Mouse (Mus musculus) kidney, adult 2 months (tissue): Measurements from ENCODE around the gene Ginm1. TPM values are rescaled to one million over a fixed set of nuclear protein-coding genes. Genes with fewer than 3 reads are reported as not detected.
A peak's percentile ranks its signal among the peaks of the same experiment; 100 is the strongest.

Source experiments
- DNase-seq: peaks from one replicate; pipeline ENCODE4 v3.0.0; 2021
- H3K27ac ChIP-seq: fragments of 200-500 bp; 2 replicates; pipeline ENCODE4 v1.5.1; 2012; ENCODE audit warnings: low read depth, low read length, control low read depth, inconsistent platforms; ENCODE audit not compliant: insufficient read depth
- H3K27me3 ChIP-seq: fragments of 200-500 bp; replicated peaks from 2 replicates; pipeline ENCODE4 v1.6.1; 2012; ENCODE audit warnings: mild to moderate bottlenecking, moderate library complexity, low read length, inconsistent platforms; ENCODE audit not compliant: control insufficient read depth, insufficient read depth
- H3K36me3 ChIP-seq: fragments of 200-500 bp; 2 replicates; pipeline ENCODE4 v1.6.1; 2012; ENCODE audit warnings: mild to moderate bottlenecking, moderate library complexity, low read length, inconsistent platforms; ENCODE audit not compliant: control insufficient read depth, insufficient read depth
- H3K4me1 ChIP-seq: fragments of 200-500 bp; 2 replicates; pipeline ENCODE4 v1.6.1; 2011; ENCODE audit warnings: low read length; ENCODE audit not compliant: control insufficient read depth, insufficient read depth
- H3K4me3 ChIP-seq: fragments of 200-500 bp; 2 replicates; pipeline ENCODE4 v1.5.1; 2011; ENCODE audit warnings: mild to moderate bottlenecking, low read depth, low read length, control low read depth; ENCODE audit not compliant: insufficient read depth
- CTCF ChIP-seq: fragments of 200-500 bp; conservative IDR thresholded peaks from 2 replicates; pipeline ENCODE4 v1.5.1; 2011; ENCODE audit warnings: low read depth, mild to moderate bottlenecking, control low read depth, low read length, moderate library complexity, mixed read lengths; ENCODE audit not compliant: insufficient read depth, insufficient read length
- POLR2A ChIP-seq: fragments of 200-500 bp; IDR thresholded peaks from one replicate; pipeline ENCODE4 v1.6.1; 2011; ENCODE audit warnings: low read depth, low read length, control low read depth
- WGBS: fragments of 180-500 bp; shearing (Covaris S2); methylation state at CpG from one replicate; pipeline ENCODE4 v1.1.7; 2018; 5-methylcytosine and 5-hydroxymethylcytosine counted together
- polyA plus RNA-seq: library from polyadenylated mRNA; depleted of rRNA; stranded (reverse); fragments of >200 nt; gene quantifications from 2 replicates; pipeline ENCODE4 v1.2.3, GENCODE M21; 2012; rRNA removed

Gene Ginm1
- polyA plus RNA-seq, 1 experiment: 49.8 TPM

DNA sequence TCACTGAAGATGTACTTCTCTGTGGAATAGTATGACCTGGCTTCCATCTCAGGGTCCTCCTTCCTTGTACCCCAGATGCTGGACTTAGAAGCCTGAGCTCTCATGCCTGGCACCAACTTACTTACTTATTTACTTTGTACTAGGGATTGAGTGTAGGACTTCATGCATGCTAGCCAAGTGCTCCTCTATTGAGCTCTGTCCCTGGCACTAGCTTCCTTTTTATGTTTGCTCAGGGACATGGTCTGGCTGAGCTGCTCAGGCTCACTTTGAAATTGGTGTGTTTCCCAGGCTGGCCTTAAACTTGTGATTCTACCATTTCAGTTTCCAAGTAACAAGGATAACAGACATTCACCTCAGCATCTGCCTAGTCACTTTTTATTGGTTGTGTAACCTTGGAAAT, 55.5 kb downstream of the Ginm1 start:
- Histone ChIP-seq H3K27me3 (no peaks in the 10 kb centered on the region), H3K4me3 (no peak overlapping the region), H3K4me1 (0 out of 2 replicates have a peak, but pooled peaks cover 3% of the 10 kb centered on the region), H3K27ac (no peak overlapping the region), H3K36me3 (no peaks in the 10 kb centered on the region)
- peak; percentile 7 for DNase-seq
- TF ChIP-seq CTCF (no peak), POLR2A (no peak)

DNA sequence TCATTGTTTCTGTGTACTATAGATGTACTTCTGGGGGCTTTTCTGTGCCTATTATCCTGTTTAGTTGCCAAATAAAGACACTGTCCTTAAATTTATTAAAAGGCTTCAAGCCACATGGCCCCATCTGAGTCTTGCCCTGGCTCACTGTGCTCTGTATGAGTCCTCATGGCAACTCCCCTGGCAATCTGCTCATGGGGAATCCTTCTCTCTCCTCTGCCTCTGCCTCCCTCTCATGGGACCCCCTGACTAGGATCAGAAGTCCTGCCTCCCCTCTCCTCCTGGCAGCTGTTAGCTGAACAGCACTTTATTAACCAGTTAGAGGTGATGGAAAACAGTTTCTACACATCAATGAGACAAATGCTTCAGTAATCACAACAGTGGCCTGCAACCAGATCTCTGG, 61.0 kb downstream of the Ginm1 start:
- Histone ChIP-seq H3K27me3 (no peaks in the 10 kb centered on the region), H3K27ac (no peak overlapping the region), H3K4me3 (no peak overlapping the region), H3K36me3 (no peaks in the 10 kb centered on the region), H3K4me1 (peaks cover 3% of the 10 kb centered on the region; the same call in 1 of the 2 replicates)
- TF ChIP-seq POLR2A: no peak
- TF ChIP-seq CTCF: no peak
- no peak for DNase-seq

DNA sequence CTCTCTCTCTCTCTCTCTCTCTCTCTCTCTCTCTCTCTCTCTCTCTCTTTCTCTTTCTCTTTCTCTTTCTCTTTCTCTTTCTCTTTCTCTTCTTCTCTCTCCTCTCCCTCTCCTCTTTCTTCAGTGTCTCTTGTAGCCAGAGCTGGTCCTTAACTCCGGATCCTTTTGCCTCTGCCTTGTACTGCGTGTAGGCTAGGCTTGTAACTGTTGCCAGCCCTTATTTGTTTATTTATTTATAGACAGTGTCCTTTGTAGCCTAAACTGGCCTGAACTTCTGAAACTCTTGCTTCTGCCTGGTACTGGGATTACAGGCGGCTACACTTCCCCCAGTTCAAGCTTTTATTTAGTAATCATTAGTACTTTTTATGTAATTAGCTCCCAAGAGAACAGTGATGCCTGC, 65.6 kb downstream of the Ginm1 start:
- no peak for TF ChIP-seq POLR2A
- no peak for TF ChIP-seq CTCF
- Histone ChIP-seq H3K27me3 (no peaks in the 10 kb centered on the region), H3K36me3 (no peaks in the 10 kb centered on the region), H3K4me3 (no peak overlapping the region), H3K27ac (no peak overlapping the region), H3K4me1 (peaks cover 3% of the 10 kb centered on the region; the same call in 1 of the 2 replicates)
- no peak for DNase-seq
- 7% methylated on average over 3 of the region's 3 CpGs for WGBS

- no peak for DNase-seq
- 0% methylated on average over 8 of the region's 8 CpGs for WGBS
Observed at GRCm38 (mm10) chr10:7726501-7726812, 66.2 kb downstream of the Ginm1 start.

DNA sequence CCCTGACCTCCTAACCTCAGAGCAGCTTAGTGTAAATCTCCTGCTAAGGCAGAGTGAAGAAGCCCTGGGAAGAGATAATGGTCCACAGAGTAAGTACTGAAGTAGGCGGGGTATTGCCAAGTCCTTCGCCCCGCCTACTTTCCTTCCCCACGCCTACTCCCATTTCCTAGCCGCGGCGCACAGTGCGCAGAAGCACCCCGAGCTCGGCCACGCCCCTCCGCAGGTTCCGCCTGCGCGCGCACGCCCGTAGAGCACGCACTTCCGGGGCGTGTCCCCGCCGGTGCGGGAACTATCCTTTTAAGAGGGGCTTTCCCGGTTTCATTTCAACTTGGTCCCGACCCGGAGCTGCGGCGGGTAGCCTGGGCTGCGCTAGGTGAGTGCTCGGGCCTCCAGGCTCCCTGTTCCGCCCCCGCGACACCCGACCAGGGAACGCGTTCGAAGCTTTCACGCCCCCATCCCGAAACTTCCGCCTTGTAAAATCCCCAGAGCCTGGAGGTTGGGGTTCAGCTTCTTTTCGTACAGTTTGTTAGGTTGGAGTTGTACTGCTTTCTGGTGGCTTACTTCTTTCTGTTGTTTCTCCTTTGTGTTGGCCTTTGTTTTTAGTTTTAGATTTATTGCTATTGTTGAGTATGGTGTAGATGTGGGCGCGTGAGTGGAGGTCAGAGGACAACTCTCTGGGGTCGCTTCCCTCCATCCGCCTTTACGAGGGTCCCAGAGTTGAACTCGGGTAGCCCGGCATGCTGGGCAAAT, 66.7 kb downstream of the Ginm1 start, which contains the start of gene Katna1:
Gene Katna1 (plus strand): TSS at position 250 of the 750 bp plus-strand sequence.
- H3K4me1 ChIP-seq: peaks cover 3% of the 10 kb centered on the region; the same call in 1 of the 2 replicates
- WGBS: under 1% methylated on average over 49 of the region's 49 CpGs

More at GRCm38 (mm10) chr10:7726501-7726812, 66.2 kb downstream of the Ginm1 start:
- Histone ChIP-seq H3K4me1 (peaks cover 3% of the 10 kb centered on the region; the same call in 1 of the 2 replicates), H3K36me3 (no peaks in the 10 kb centered on the region), H3K27me3 (no peaks in the 10 kb centered on the region), H3K4me3 (peak overlapping the region; percentile 93), H3K27ac (no peak overlapping the region)
- TF ChIP-seq CTCF (no peak), POLR2A (no peak)

More for the DNA sequence above, 66.7 kb downstream of the Ginm1 start, which contains the start of gene Katna1:
- Histone ChIP-seq H3K27ac (peak within 1 kb of the TSS; percentile 70), H3K4me3 (peak within 1 kb of the TSS; percentile 93), H3K36me3 (no peaks in the 10 kb centered on the region), H3K27me3 (no peaks in the 10 kb centered on the region)
- peak; percentile 96 for DNase-seq
- TF ChIP-seq POLR2A: no peak
- no peak for TF ChIP-seq CTCF

Other genes starting within 250 kb of the Ginm1 start
- 7.7 and 14.1 TPM in 2 replicates for gene Lrp11, start 203.0 kb downstream of the Ginm1 start, polyA plus RNA-seq
- gene Nup43, start 125.3 kb downstream of the Ginm1 start, polyA plus RNA-seq: 7.1 and 7.6 TPM in 2 replicates
- 34.6 and 38.4 TPM in 2 replicates for gene Pcmt1, start 111.7 kb downstream of the Ginm1 start, polyA plus RNA-seq
- gene Lats1, start 111.6 kb downstream of the Ginm1 start, polyA plus RNA-seq: 13.8 and 14.5 TPM in 2 replicates
- gene Katna1, start 66.8 kb downstream of the Ginm1 start, polyA plus RNA-seq: 3.1 and 4.1 TPM in 2 replicates
- 4.1 and 6.2 TPM in 2 replicates for gene Ppil4, start 67 bp upstream of the Ginm1 start, polyA plus RNA-seq
- 0.98 and 1.8 TPM in 2 replicates for gene Zc3h12d, start 39.6 kb upstream of the Ginm1 start, polyA plus RNA-seq
- gene Tab2, start 163.4 kb upstream of the Ginm1 start, polyA plus RNA-seq: 35.8 and 44.1 TPM in 2 replicates